Mouse (Mus musculus): ENCODE measurements around the gene Cpeb2. TPM values are rescaled to one million over a fixed set of nuclear protein-coding genes. Genes with fewer than 3 reads are reported as not detected.

Cpeb2 gene
- polyA plus RNA-seq, 2 experiments: 4.5 to 5.7 TPM

- Histone ChIP-seq H3K4me1 (ENCODE audit: control insufficient read depth, insufficient read depth, low read length) (no peaks in the 10 kb centered on the region), H3K27ac (replicated peaks; ENCODE audit: low read depth, low read length) (no peak overlapping the region), H3K4me3 (replicated peaks; ENCODE audit: low read length) (no peak overlapping the region), H3K36me3 (ENCODE audit: control insufficient read depth, insufficient read depth, low read length) (0 out of 2 replicates have a peak, but pooled peaks cover 3% of the 10 kb centered on the region), H3K4me2 (replicated peaks; ENCODE audit: low read depth, low read length, severe bottlenecking) (no peak overlapping the region), H3K9ac (ENCODE audit: low read depth, low read length, severe bottlenecking) (no peak overlapping the region), H3K9me3 (ENCODE audit: control insufficient read depth, low read length) (no peaks in the 10 kb centered on the region), H3K27me3 (ENCODE audit: control insufficient read depth, insufficient read depth, low read length) (no peaks in the 10 kb centered on the region)
- ATAC-seq (ENCODE audit: low FRiP score, low read depth): no peak
- no peak for TF ChIP-seq POLR2A (IDR thresholded peaks at IDR 0.05; ENCODE audit: borderline replicate concordance, extremely low read depth, insufficient read depth, insufficient read length)
- no peak for DNase-seq (ENCODE audit: low spot score)
- 86% methylated on average over 4 of the region's 4 CpGs for WGBS
Measured at GRCm38 (mm10) chr5:43263951-43264350, 31.0 kb downstream of the Cpeb2 start.

- no peak for TF ChIP-seq POLR2A (IDR thresholded peaks at IDR 0.05; ENCODE audit: borderline replicate concordance, extremely low read depth, insufficient read depth, insufficient read length)
- no peak for ATAC-seq (ENCODE audit: low FRiP score, low read depth)
- Histone ChIP-seq H3K9ac (ENCODE audit: low read depth, low read length, severe bottlenecking) (no peak overlapping the region), H3K4me2 (replicated peaks; ENCODE audit: low read depth, low read length, severe bottlenecking) (no peak overlapping the region), H3K27ac (replicated peaks; ENCODE audit: low read depth, low read length) (no peak overlapping the region), H3K4me3 (replicated peaks; ENCODE audit: low read length) (no peak overlapping the region), H3K27me3 (ENCODE audit: control insufficient read depth, insufficient read depth, low read length) (no peaks in the 10 kb centered on the region), H3K36me3 (ENCODE audit: control insufficient read depth, insufficient read depth, low read length) (0 out of 2 replicates have a peak, but pooled peaks cover 3% of the 10 kb centered on the region), H3K9me3 (ENCODE audit: control insufficient read depth, low read length) (no peaks in the 10 kb centered on the region), H3K4me1 (ENCODE audit: control insufficient read depth, insufficient read depth, low read length) (no peaks in the 10 kb centered on the region)
- whole genome bisulfite sequencing: 90% methylated on average over 2 of the region's 2 CpGs
- no peak for DNase-seq (ENCODE audit: low spot score)
Measured at GRCm38 (mm10) chr5:43264696-43265095, 31.7 kb downstream of the Cpeb2 start.

DNA sequence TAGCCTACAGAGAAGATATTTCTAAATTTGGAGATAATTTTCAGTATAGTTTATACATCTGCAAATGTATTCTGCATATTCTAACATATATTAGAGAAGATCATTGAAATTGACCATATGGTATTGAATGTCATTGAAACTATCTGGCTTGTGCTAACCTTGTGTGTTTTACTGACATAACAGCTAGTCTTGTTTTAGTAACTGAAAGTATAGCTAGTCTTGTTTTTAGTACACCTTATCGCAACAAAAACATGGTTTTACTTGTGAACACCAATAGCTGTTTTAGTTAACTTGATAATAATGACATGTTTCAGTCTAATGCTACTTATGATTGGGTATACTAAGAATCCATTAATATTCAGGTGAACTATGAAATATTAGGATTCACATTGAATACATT is 45.0 kb downstream of the Cpeb2 start:
- 0 out of 2 replicates have a peak, but pooled peaks cover 3% of the 10 kb centered on the region for H3K36me3 ChIP-seq (ENCODE audit: control insufficient read depth, insufficient read depth, low read length)
- ATAC-seq (ENCODE audit: low FRiP score, low read depth) (no peak), DNase-seq (ENCODE audit: low spot score) (no peak)
- no peak overlapping the region for H3K4me3 ChIP-seq (replicated peaks; ENCODE audit: low read length)
- H3K27me3 ChIP-seq (ENCODE audit: control insufficient read depth, insufficient read depth, low read length): no peaks in the 10 kb centered on the region
- H3K9me3 ChIP-seq (ENCODE audit: control insufficient read depth, low read length): no peaks in the 10 kb centered on the region
- H3K27ac ChIP-seq (replicated peaks; ENCODE audit: low read depth, low read length): no peak overlapping the region
- no peak for TF ChIP-seq POLR2A (IDR thresholded peaks at IDR 0.05; ENCODE audit: borderline replicate concordance, extremely low read depth, insufficient read depth, insufficient read length)
- H3K4me1 ChIP-seq (ENCODE audit: control insufficient read depth, insufficient read depth, low read length): no peaks in the 10 kb centered on the region
- H3K4me2 ChIP-seq (replicated peaks; ENCODE audit: low read depth, low read length, severe bottlenecking): no peak overlapping the region
- 92% methylated on average over 1 of the region's 1 CpGs for WGBS
- H3K9ac ChIP-seq (ENCODE audit: low read depth, low read length, severe bottlenecking): no peak overlapping the region

GRCm38 (mm10) chr5:43279774-43280173 is 46.8 kb downstream of the Cpeb2 start:
- no peak overlapping the region for H3K4me3 ChIP-seq (replicated peaks; ENCODE audit: low read length)
- H3K9me3 ChIP-seq (ENCODE audit: control insufficient read depth, low read length): no peaks in the 10 kb centered on the region
- no peak for TF ChIP-seq POLR2A (IDR thresholded peaks at IDR 0.05; ENCODE audit: borderline replicate concordance, extremely low read depth, insufficient read depth, insufficient read length)
- no peak for ATAC-seq (ENCODE audit: low FRiP score, low read depth)
- no peak overlapping the region for H3K9ac ChIP-seq (ENCODE audit: low read depth, low read length, severe bottlenecking)
- no peak for DNase-seq (ENCODE audit: low spot score)
- no peak overlapping the region for H3K4me2 ChIP-seq (replicated peaks; ENCODE audit: low read depth, low read length, severe bottlenecking)
- no peaks in the 10 kb centered on the region for H3K27me3 ChIP-seq (ENCODE audit: control insufficient read depth, insufficient read depth, low read length)
- H3K27ac ChIP-seq (replicated peaks; ENCODE audit: low read depth, low read length): no peak overlapping the region
- no peaks in the 10 kb centered on the region for H3K4me1 ChIP-seq (ENCODE audit: control insufficient read depth, insufficient read depth, low read length)
- 0 out of 2 replicates have a peak, but pooled peaks cover 3% of the 10 kb centered on the region for H3K36me3 ChIP-seq (ENCODE audit: control insufficient read depth, insufficient read depth, low read length)
- 64% methylated on average over 3 of the region's 3 CpGs for WGBS

DNA sequence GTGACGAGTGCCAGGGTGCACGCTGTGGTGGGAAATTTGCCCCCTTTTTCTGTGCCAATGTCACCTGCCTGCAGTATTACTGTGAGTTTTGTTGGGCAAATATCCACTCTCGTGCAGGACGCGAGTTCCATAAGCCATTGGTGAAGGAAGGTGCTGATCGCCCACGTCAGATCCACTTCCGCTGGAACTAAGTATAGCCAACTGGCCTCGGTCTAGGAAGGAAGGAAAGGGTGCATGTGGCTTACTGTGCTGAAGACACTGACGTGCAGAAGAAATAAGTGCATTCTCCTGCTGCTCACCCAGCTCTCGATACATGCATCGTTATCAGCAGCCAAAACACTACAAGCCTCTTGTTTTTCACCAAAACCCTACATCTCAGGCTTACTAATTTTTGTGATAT is 52.8 kb downstream of the Cpeb2 start:
- peaks cover 4% of the 10 kb centered on the region for H3K36me3 ChIP-seq (ENCODE audit: control insufficient read depth, insufficient read depth, low read length)
- no peaks in the 10 kb centered on the region for H3K27me3 ChIP-seq (ENCODE audit: control insufficient read depth, insufficient read depth, low read length)
- no peak for TF ChIP-seq POLR2A (IDR thresholded peaks at IDR 0.05; ENCODE audit: borderline replicate concordance, extremely low read depth, insufficient read depth, insufficient read length)
- no peak overlapping the region for H3K4me3 ChIP-seq (replicated peaks; ENCODE audit: low read length)
- no peak overlapping the region for H3K27ac ChIP-seq (replicated peaks; ENCODE audit: low read depth, low read length)
- DNase-seq (ENCODE audit: low spot score) (no peak), ATAC-seq (ENCODE audit: low FRiP score, low read depth) (no peak)
- H3K9me3 ChIP-seq (ENCODE audit: control insufficient read depth, low read length): no peaks in the 10 kb centered on the region
- no peaks in the 10 kb centered on the region for H3K4me1 ChIP-seq (ENCODE audit: control insufficient read depth, insufficient read depth, low read length)
- H3K9ac ChIP-seq (ENCODE audit: low read depth, low read length, severe bottlenecking): no peak overlapping the region
- 87% methylated on average over 12 of the region's 12 CpGs for WGBS
- no peak overlapping the region for H3K4me2 ChIP-seq (replicated peaks; ENCODE audit: low read depth, low read length, severe bottlenecking)

Measured in limb, embryonic 14.5 days (tissue).